Mouse (Mus musculus): ENCODE measurements around the gene Slc23a2. TPM values are rescaled to one million over a fixed set of nuclear protein-coding genes. Genes with fewer than 3 reads are reported as not detected.

Slc23a2 gene
- polyA plus RNA-seq, 1 experiment from 2014 or later: 8.9 TPM

DNA sequence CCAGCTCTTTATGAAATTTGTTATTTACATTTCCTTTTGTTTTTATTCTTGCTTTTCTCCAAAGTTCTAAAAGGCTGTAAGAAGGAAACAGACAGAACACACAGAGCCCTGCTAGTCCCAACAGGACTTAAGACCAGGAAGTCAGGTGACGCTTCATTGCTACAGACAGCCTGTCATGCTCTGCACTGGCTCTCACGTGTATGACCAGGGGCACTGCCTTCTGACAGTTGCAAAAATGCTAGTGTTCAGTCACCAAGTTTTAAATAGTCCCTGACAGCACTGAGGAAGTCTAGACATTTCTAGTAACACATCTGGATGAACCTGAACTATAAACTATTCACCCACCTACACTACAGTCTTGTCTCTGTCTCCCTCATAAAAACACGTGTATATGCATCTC lies 34.2 kb downstream of the Slc23a2 start:
- Histone ChIP-seq H3K27ac (replicated peaks) (no peak overlapping the region), H3K4me3 (no peak overlapping the region), H3K4me1 (peaks cover 22% of the 10 kb centered on the region), H3K27me3 (replicated peaks; ENCODE audit: low read depth, poor library complexity, severe bottlenecking) (no peaks in the 10 kb centered on the region), H3K36me3 (replicated peaks) (no peaks in the 10 kb centered on the region), H3K9me3 (no peaks in the 10 kb centered on the region)
- 65% methylated on average over 3 of the region's 3 CpGs for WGBS
- DNase-seq (ENCODE audit: low spot score): no peak

DNA sequence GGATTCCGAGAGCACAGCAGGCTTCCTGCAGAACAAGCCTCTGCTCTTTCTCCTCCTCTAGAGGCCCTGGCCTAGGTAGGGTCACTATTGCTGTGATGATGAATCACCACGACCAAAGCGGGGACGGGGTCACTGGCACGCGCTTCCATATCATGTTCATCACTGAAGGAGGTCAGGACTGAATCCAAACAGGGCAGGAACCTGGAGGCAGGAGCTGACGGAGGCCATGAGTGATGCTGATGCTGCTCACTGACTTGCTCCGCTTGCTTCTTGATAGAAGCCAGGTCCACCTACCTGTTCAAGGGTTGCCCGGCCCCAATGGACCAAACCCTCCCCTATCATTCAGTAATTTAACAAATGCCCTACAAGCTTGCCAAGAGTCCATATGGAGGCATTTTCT lies 35.9 kb downstream of the Slc23a2 start:
- WGBS: 96% methylated on average over 9 of the region's 9 CpGs
- no peaks in the 10 kb centered on the region for H3K27me3 ChIP-seq (replicated peaks; ENCODE audit: low read depth, poor library complexity, severe bottlenecking)
- no peaks in the 10 kb centered on the region for H3K36me3 ChIP-seq (replicated peaks)
- H3K27ac ChIP-seq (replicated peaks): no peak overlapping the region
- peaks cover 24% of the 10 kb centered on the region for H3K4me1 ChIP-seq
- H3K4me3 ChIP-seq: no peak overlapping the region
- DNase-seq (ENCODE audit: low spot score): no peak
- H3K9me3 ChIP-seq: no peaks in the 10 kb centered on the region

DNA sequence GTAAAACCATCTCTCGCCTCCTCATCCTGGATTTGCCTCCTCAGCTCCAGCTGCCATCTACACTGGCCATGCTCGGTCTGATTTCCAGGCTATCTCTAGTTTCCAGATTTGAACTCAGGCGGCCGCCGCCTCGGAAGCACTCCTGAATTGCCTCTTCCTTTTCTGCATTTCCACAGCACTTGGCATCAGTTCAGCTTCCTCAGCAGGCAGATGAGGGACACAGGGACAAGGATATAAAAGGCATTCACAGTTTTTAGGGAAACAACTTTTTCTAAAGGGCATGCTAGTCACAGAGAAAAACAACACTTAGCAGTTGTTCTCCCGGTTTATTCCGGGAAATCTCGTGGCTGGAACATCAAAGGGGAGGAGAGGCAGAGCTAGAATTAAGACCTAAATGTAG lies 37.3 kb downstream of the Slc23a2 start:
- DNase-seq (ENCODE audit: low spot score): no peak
- Histone ChIP-seq H3K4me3 (no peak overlapping the region), H3K36me3 (replicated peaks) (no peaks in the 10 kb centered on the region), H3K4me1 (peaks cover 35% of the 10 kb centered on the region), H3K9me3 (no peaks in the 10 kb centered on the region), H3K27ac (replicated peaks) (no peak overlapping the region), H3K27me3 (replicated peaks; ENCODE audit: low read depth, poor library complexity, severe bottlenecking) (no peaks in the 10 kb centered on the region)
- WGBS: 82% methylated on average over 9 of the region's 9 CpGs

- H3K27ac ChIP-seq (replicated peaks): no peak overlapping the region
- no peaks in the 10 kb centered on the region for H3K27me3 ChIP-seq (replicated peaks; ENCODE audit: low read depth, poor library complexity, severe bottlenecking)
- peaks cover 35% of the 10 kb centered on the region for H3K4me1 ChIP-seq
- H3K36me3 ChIP-seq (replicated peaks): no peaks in the 10 kb centered on the region
- H3K4me3 ChIP-seq: no peak overlapping the region
- WGBS: 65% methylated on average over 5 of the region's 5 CpGs
- no peaks in the 10 kb centered on the region for H3K9me3 ChIP-seq
- DNase-seq (ENCODE audit: low spot score): peak; percentile 20
Observed at GRCm38 (mm10) chr2:132106069-132106468, 38.8 kb downstream of the Slc23a2 start.

DNA sequence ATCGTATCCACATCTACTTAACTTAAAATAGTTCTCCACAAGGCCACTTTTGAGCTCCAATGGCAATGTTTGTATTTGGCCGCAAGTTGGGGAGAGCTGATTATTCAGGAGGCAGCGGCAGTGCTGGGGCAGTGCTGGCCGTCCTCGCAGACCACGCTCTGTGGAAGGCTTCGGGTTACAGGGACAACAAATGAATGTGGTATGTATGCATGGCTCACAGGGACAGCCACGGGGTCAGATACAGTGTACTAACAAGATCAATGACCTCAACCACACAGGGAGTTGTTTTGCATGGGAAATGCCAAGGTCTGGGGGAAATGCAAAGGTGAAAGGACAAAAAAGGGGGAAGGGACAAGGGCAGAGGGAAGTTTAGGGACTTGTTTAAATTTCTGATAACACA lies 41.6 kb downstream of the Slc23a2 start:
- 7% methylated on average over 8 of the region's 8 CpGs for WGBS
- peaks cover 37% of the 10 kb centered on the region for H3K4me1 ChIP-seq
- no peaks in the 10 kb centered on the region for H3K9me3 ChIP-seq
- H3K27me3 ChIP-seq (replicated peaks; ENCODE audit: low read depth, poor library complexity, severe bottlenecking): no peaks in the 10 kb centered on the region
- H3K36me3 ChIP-seq (replicated peaks): peaks cover 11% of the 10 kb centered on the region; the same call in 1 of the 2 replicates
- peak; percentile 68 for DNase-seq (ENCODE audit: low spot score)
- H3K27ac ChIP-seq (replicated peaks): peak overlapping the region; percentile 54; the same call in 1 of the 2 replicates
- peak overlapping the region; percentile 26 for H3K4me3 ChIP-seq

- H3K4me1 ChIP-seq: peaks cover 37% of the 10 kb centered on the region
- WGBS: 68% methylated on average over 10 of the region's 10 CpGs
- peak overlapping the region; percentile 26 for H3K4me3 ChIP-seq
- H3K9me3 ChIP-seq: no peaks in the 10 kb centered on the region
- DNase-seq (ENCODE audit: low spot score): no peak
- peaks cover 14% of the 10 kb centered on the region; the same call in 1 of the 2 replicates for H3K36me3 ChIP-seq (replicated peaks)
- H3K27ac ChIP-seq (replicated peaks): peak overlapping the region; percentile 54; the same call in 1 of the 2 replicates
- H3K27me3 ChIP-seq (replicated peaks; ENCODE audit: low read depth, poor library complexity, severe bottlenecking): no peaks in the 10 kb centered on the region
Observed at GRCm38 (mm10) chr2:132102505-132103130, 42.3 kb downstream of the Slc23a2 start.

DNA sequence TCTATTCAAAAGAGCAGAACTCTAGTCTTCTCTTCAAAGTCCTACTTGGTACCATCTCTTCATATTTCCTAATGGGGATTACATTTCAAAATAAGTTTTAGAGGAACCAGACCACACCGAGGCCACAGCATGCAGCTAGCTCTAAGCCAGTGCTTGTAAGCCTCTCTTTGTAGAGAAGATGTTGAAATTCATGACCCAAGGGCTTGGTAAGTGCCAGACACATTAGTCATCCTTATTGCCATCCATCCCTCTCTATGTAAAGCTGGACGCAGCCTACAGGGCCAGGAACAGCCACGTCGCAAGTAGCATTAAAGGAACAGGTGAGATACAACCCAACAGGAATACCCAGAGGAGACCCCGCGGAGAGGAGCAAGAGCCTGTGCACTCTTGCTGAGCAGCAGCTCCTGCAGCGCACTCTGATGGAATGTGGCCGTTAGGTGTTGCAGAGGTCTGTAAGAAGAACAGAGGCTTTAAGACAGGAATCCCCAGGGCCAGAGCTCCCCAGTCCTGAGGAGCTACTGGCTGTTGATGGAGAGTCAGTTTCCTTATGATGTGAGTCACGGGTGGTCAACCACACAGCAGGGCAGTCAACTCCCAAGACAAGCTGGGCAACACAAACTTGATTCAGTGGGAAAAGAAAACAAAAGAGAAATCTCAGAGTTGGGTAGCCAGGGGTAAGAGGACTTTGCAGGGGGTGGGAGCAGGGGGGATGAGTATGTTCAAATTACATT lies 45.8 kb downstream of the Slc23a2 start:
- WGBS: 71% methylated on average over 9 of the region's 9 CpGs
- no peaks in the 10 kb centered on the region for H3K9me3 ChIP-seq
- no peak overlapping the region for H3K4me3 ChIP-seq
- H3K36me3 ChIP-seq (replicated peaks): peaks cover 16% of the 10 kb centered on the region; the same call in 1 of the 2 replicates
- no peak for DNase-seq (ENCODE audit: low spot score)
- H3K27ac ChIP-seq (replicated peaks): no peak overlapping the region
- no peaks in the 10 kb centered on the region for H3K27me3 ChIP-seq (replicated peaks; ENCODE audit: low read depth, poor library complexity, severe bottlenecking)
- H3K4me1 ChIP-seq: peaks cover 17% of the 10 kb centered on the region

DNA sequence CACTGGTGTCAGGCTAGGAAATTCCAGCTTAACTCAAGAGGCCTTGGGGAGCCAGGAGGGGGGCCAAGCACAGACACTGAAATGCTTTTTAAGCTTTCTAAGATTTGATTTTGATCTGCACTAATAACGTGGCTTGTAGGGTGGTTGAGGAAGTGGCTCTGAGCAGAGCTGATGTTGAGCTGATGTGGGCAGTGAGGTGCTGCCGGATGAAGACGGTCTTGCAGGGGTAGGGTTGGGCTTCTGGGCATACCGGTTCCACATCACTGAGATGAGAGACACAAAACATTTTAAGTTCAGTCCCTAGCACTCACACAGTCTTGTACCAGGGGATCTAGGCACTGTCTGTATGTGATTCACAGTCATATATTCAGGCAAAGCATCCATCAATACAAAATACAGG lies 46.5 kb downstream of the Slc23a2 start:
- peaks cover 18% of the 10 kb centered on the region; the same call in 1 of the 2 replicates for H3K36me3 ChIP-seq (replicated peaks)
- H3K27ac ChIP-seq (replicated peaks): no peak overlapping the region
- WGBS: 93% methylated on average over 4 of the region's 4 CpGs
- H3K4me1 ChIP-seq: peaks cover 13% of the 10 kb centered on the region
- DNase-seq (ENCODE audit: low spot score): no peak
- H3K27me3 ChIP-seq (replicated peaks; ENCODE audit: low read depth, poor library complexity, severe bottlenecking): no peaks in the 10 kb centered on the region
- no peak overlapping the region for H3K4me3 ChIP-seq
- no peaks in the 10 kb centered on the region for H3K9me3 ChIP-seq

GRCm38 (mm10) chr2:132096582-132096981 lies 48.3 kb downstream of the Slc23a2 start:
- peaks cover 2% of the 10 kb centered on the region; the same call in 1 of the 2 replicates for H3K4me1 ChIP-seq
- no peaks in the 10 kb centered on the region for H3K9me3 ChIP-seq
- H3K27me3 ChIP-seq (replicated peaks; ENCODE audit: low read depth, poor library complexity, severe bottlenecking): no peaks in the 10 kb centered on the region
- WGBS: 85% methylated on average over 4 of the region's 4 CpGs
- no peak overlapping the region for H3K27ac ChIP-seq (replicated peaks)
- H3K4me3 ChIP-seq: no peak overlapping the region
- H3K36me3 ChIP-seq (replicated peaks): peaks cover 18% of the 10 kb centered on the region; the same call in 1 of the 2 replicates
- DNase-seq (ENCODE audit: low spot score): no peak

DNA sequence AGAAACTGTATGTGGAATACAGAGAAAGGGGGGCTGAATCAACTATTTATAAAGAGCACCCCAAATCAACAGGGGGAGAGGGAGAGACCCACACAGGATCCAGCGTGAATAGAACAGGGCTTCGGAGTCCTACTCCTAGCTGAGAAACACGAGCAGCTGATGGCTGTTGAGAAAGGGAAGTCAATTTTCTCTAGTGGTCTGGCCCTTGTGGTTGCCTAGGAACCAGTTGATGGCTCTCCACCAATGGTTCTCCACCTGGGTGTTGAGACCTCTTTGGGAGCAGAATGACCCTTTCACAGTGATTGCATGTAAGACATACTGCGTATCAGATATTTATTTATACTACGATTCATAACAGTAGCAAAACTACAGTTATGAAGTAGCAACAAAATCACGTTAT lies 49.1 kb downstream of the Slc23a2 start:
- Histone ChIP-seq H3K4me1 (peaks cover 7% of the 10 kb centered on the region), H3K36me3 (replicated peaks) (peaks cover 18% of the 10 kb centered on the region; the same call in 1 of the 2 replicates), H3K4me3 (no peak overlapping the region), H3K27me3 (replicated peaks; ENCODE audit: low read depth, poor library complexity, severe bottlenecking) (no peaks in the 10 kb centered on the region), H3K27ac (replicated peaks) (no peak overlapping the region), H3K9me3 (no peaks in the 10 kb centered on the region)
- 89% methylated on average over 6 of the region's 6 CpGs for WGBS
- no peak for DNase-seq (ENCODE audit: low spot score)

- H3K36me3 ChIP-seq (replicated peaks): peaks cover 18% of the 10 kb centered on the region; the same call in 1 of the 2 replicates
- no peaks in the 10 kb centered on the region for H3K27me3 ChIP-seq (replicated peaks; ENCODE audit: low read depth, poor library complexity, severe bottlenecking)
- no peak overlapping the region for H3K27ac ChIP-seq (replicated peaks)
- DNase-seq (ENCODE audit: low spot score): no peak
- H3K4me3 ChIP-seq: no peak overlapping the region
- H3K4me1 ChIP-seq: peaks cover 19% of the 10 kb centered on the region
- WGBS: 82% methylated on average over 11 of the region's 11 CpGs
- no peaks in the 10 kb centered on the region for H3K9me3 ChIP-seq
Observed at GRCm38 (mm10) chr2:132094441-132095230, 50.3 kb downstream of the Slc23a2 start.

GRCm38 (mm10) chr2:132093739-132094138 lies 51.2 kb downstream of the Slc23a2 start:
- no peak for DNase-seq (ENCODE audit: low spot score)
- no peak overlapping the region for H3K4me3 ChIP-seq
- no peaks in the 10 kb centered on the region for H3K27me3 ChIP-seq (replicated peaks; ENCODE audit: low read depth, poor library complexity, severe bottlenecking)
- peaks cover 18% of the 10 kb centered on the region for H3K4me1 ChIP-seq
- H3K9me3 ChIP-seq: no peaks in the 10 kb centered on the region
- WGBS: 71% methylated on average over 2 of the region's 2 CpGs
- H3K36me3 ChIP-seq (replicated peaks): peaks cover 18% of the 10 kb centered on the region
- no peak overlapping the region for H3K27ac ChIP-seq (replicated peaks)

Data from embryonic facial prominence, embryonic 10.5 days (tissue).